Mouse (Mus musculus) kidney, embryonic 15.5 days (tissue): ENCODE measurements around the gene Pdzd2. TPM values are rescaled to one million over a fixed set of nuclear protein-coding genes. Genes with fewer than 3 reads are reported as not detected.
"Not testable (repeated sequence)": the region's sequence is repeated elsewhere in the genome, so short reads cannot be mapped to it uniquely, and the experiment has no call there.

Experiments used
- ATAC-seq: fragments of 200-750 bp; cut with Nextera tagmentation; replicated peaks from 2 replicates; pipeline ENCODE4 v1.8.0; 2017; ENCODE audit warnings: moderate TSS enrichment; ENCODE audit not compliant: low FRiP score
- H3K27ac ChIP-seq: fragments of 300-500 bp; sonication (generic); 2 replicates; pipeline ENCODE4 v1.5.1; 2015; ENCODE audit warnings: mild to moderate bottlenecking, inconsistent platforms
- H3K27me3 ChIP-seq: fragments of 300-500 bp; sonication (generic); 2 replicates; pipeline ENCODE4 v1.6.1; 2015; ENCODE audit warnings: inconsistent platforms
- H3K36me3 ChIP-seq: fragments of 300-500 bp; sonication (generic); 2 replicates; pipeline ENCODE4 v1.6.1; 2015; ENCODE audit warnings: inconsistent platforms
- H3K4me1 ChIP-seq: fragments of 300-500 bp; sonication (generic); 2 replicates; pipeline ENCODE4 v1.6.1; 2015; ENCODE audit warnings: inconsistent platforms
- H3K4me2 ChIP-seq: fragments of 300-500 bp; sonication (generic); 2 replicates; pipeline ENCODE4 v1.6.1; 2015; ENCODE audit warnings: moderate library complexity, mild to moderate bottlenecking, inconsistent platforms
- H3K4me3 ChIP-seq: fragments of 300-500 bp; sonication (generic); replicated peaks from 2 replicates; pipeline ENCODE4 v1.5.1; 2015; ENCODE audit warnings: mild to moderate bottlenecking, inconsistent platforms
- H3K9ac ChIP-seq: fragments of 300-500 bp; sonication (generic); 2 replicates; pipeline ENCODE4 v1.6.1; 2015; ENCODE audit warnings: mild to moderate bottlenecking, inconsistent platforms
- H3K9me3 ChIP-seq: fragments of 300-500 bp; sonication (generic); replicated peaks from 2 replicates; pipeline ENCODE4 v1.6.1; 2016; ENCODE audit warnings: inconsistent platforms
- WGBS: fragments of 180-500 bp; shearing (Covaris S2); methylation state at CpG from one replicate; pipeline ENCODE4 v1.1.7; 2015; ENCODE audit warnings: mixed read lengths; 5-methylcytosine and 5-hydroxymethylcytosine counted together
- polyA plus RNA-seq: library from polyadenylated mRNA; unstranded; fragments of >200 nt; fragmentation: Nextera tagmentation; extraction: Ambion mirVana; gene quantifications from 2 replicates; pipeline ENCODE4 v1.2.1, GENCODE M21; 2015

Gene Pdzd2
- polyA plus RNA-seq, 1 experiment from 2014 or later = 41.3 TPM

DNA sequence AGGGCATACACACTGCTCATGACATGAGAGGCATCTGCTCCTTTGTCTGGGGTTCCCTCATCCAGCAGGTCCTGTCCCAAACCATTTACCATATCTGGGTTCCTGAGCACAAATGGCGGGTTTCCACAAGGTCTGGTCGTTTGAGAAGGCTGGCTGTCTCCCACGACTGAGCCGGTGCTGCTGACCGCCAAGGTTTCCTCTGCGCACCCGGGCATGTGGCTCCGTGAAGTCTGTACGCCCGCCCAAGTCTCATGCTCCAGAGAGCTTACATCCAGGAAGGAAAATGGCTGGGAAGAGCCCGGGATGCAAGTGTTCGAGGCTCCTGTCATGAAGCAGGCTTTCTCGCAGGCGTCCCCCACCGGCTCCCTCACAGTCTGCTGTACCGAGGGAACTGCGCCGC, 364.8 kb downstream of the Pdzd2 start:
- Histone ChIP-seq H3K4me1 (peaks cover 44% of the 10 kb centered on the region), H3K27me3 (no peaks in the 10 kb centered on the region), H3K9me3 (no peaks in the 10 kb centered on the region), H3K27ac (peak overlapping the region; percentile 70; the same call in 1 of the 2 replicates), H3K4me2 (peak overlapping the region; percentile 56), H3K4me3 (peak overlapping the region; percentile 31), H3K36me3 (peaks cover 24% of the 10 kb centered on the region), H3K9ac (0 out of 2 replicates have a peak overlapping the region, but pooled peaks have one; percentile 7)
- WGBS = 67% methylated on average over 18 of the region's 18 CpGs
- ATAC-seq = no peak

- WGBS = 45% methylated on average over 6 of the region's 6 CpGs
- peak overlapping the region; percentile 70 for H3K27ac ChIP-seq
- ATAC-seq = peak; percentile 77
Measured at GRCm38 (mm10) chr15:12373918-12374317, 365.8 kb downstream of the Pdzd2 start.

DNA sequence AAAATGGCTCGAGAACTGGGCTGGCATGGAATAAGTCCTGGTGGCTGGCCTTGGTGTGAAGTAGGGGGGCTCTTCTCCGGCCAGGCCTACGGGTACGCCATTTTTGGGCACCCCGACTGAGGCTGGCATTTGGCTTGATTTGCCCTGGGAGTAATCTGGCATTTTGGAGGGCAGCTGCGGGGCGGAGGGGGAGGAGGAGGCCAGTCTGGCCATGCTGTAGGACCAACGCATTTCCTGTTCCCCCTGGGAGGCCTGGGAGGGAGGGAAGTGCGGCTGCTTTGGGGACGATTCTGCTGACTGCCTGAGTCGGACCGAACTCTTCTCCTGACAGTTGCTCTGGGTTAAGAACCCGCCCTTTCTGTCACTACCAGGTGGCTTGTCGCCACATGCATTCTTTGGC, 366.2 kb downstream of the Pdzd2 start:
- 69% methylated on average over 14 of the region's 14 CpGs for WGBS
- Histone ChIP-seq H3K4me3 (no peak overlapping the region), H3K4me1 (peaks cover 44% of the 10 kb centered on the region), H3K27ac (peak overlapping the region; percentile 70), H3K27me3 (no peaks in the 10 kb centered on the region), H3K36me3 (peaks cover 26% of the 10 kb centered on the region), H3K4me2 (no peak overlapping the region), H3K9ac (no peak overlapping the region), H3K9me3 (no peaks in the 10 kb centered on the region)
- no peak for ATAC-seq

More at GRCm38 (mm10) chr15:12373918-12374317, 365.8 kb downstream of the Pdzd2 start:
- peaks cover 26% of the 10 kb centered on the region for H3K36me3 ChIP-seq
- no peak overlapping the region for H3K4me3 ChIP-seq
- no peak overlapping the region for H3K4me2 ChIP-seq
- H3K27me3 ChIP-seq = no peaks in the 10 kb centered on the region
- H3K4me1 ChIP-seq = peaks cover 44% of the 10 kb centered on the region
- no peaks in the 10 kb centered on the region for H3K9me3 ChIP-seq
- no peak overlapping the region for H3K9ac ChIP-seq

DNA sequence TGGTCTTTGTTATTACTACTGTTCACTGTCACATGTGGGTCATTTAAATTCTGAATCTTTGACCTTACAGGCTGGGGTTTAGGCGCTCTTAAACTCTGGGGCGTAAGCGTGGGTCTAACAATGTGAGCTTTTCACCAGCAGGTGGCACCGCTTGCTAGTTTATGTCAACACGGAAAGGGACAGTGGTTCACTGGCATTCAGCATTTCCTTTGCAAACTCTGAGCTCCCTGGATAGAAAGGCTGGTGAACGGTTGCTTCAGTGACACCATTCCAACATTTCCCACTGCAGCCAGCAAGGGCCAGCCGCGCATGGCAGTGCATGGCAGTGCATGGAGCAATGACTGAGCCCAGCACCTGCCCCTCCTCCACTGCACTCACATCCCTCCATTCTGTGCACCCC, 368.5 kb downstream of the Pdzd2 start:
- H3K4me3 ChIP-seq = no peak overlapping the region
- H3K27me3 ChIP-seq = no peaks in the 10 kb centered on the region
- no peak; the same call in 1 of the 2 replicates for ATAC-seq
- no peak overlapping the region for H3K27ac ChIP-seq
- no peak overlapping the region for H3K9ac ChIP-seq
- no peaks in the 10 kb centered on the region for H3K9me3 ChIP-seq
- peaks cover 35% of the 10 kb centered on the region for H3K36me3 ChIP-seq
- H3K4me1 ChIP-seq = peaks cover 37% of the 10 kb centered on the region
- 7% methylated on average over 8 of the region's 8 CpGs for WGBS
- H3K4me2 ChIP-seq = no peak overlapping the region

DNA sequence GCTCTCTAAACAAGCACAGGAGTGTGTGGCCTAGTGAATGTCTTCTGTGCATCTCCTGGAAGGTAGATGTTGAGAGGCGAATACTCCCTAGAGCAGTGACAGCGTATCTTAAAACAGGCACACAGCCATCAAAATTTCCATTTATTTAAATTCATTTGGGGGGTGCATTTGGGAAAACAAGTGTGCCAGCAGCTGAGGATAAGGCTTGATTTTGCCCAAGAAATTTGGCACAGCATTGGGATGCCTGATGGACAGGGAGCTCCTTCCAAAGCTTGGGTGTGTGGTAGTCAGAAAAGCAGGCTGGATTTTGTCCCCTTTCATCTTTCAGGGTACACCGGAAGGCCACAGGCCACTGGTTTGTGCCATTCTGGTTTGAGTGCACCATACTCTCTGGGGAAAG, 369.6 kb downstream of the Pdzd2 start:
- no peak overlapping the region for H3K27ac ChIP-seq

GRCm38 (mm10) chr15:12368850-12369249, 370.9 kb downstream of the Pdzd2 start:
- no peaks in the 10 kb centered on the region for H3K27me3 ChIP-seq
- H3K9ac ChIP-seq = no peak overlapping the region
- no peak overlapping the region for H3K27ac ChIP-seq
- no peak overlapping the region for H3K4me2 ChIP-seq
- H3K9me3 ChIP-seq = no peaks in the 10 kb centered on the region
- ATAC-seq = no peak
- peaks cover 17% of the 10 kb centered on the region for H3K4me1 ChIP-seq
- H3K36me3 ChIP-seq = peaks cover 45% of the 10 kb centered on the region
- 86% methylated on average over 4 of the region's 4 CpGs for WGBS
- no peak overlapping the region for H3K4me3 ChIP-seq

More for the DNA sequence above, 369.6 kb downstream of the Pdzd2 start:
- no peak overlapping the region for H3K4me3 ChIP-seq
- no peaks in the 10 kb centered on the region for H3K27me3 ChIP-seq
- no peaks in the 10 kb centered on the region for H3K9me3 ChIP-seq
- peaks cover 43% of the 10 kb centered on the region for H3K36me3 ChIP-seq
- peaks cover 29% of the 10 kb centered on the region for H3K4me1 ChIP-seq
- no peak for ATAC-seq
- WGBS = 94% methylated on average over 3 of the region's 3 CpGs
- H3K9ac ChIP-seq = no peak overlapping the region
- H3K4me2 ChIP-seq = no peak overlapping the region

DNA sequence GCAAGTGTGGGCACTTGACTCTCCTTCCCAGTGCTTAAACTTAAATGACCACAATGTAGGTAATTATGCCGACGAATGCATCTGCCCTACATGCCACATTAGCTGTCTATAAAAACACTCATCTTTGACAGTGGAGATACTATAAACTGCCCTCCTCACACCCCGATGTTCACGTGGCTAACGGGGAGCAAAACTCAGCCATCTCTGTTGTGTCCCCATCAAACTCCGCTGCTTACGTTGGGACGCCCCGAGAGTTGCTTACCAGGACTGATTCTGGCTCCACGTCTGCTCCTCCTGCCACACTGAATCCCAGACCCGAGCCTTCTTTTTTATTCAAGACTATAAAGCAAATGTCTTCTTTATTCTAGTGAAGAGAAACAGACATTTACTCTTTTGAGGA, 371.4 kb downstream of the Pdzd2 start:
- ATAC-seq = no peak
- 80% methylated on average over 11 of the region's 11 CpGs for WGBS
- H3K4me1 ChIP-seq = peaks cover 12% of the 10 kb centered on the region
- peaks cover 45% of the 10 kb centered on the region for H3K36me3 ChIP-seq
- H3K9me3 ChIP-seq = no peaks in the 10 kb centered on the region
- no peak overlapping the region for H3K9ac ChIP-seq
- no peak overlapping the region for H3K27ac ChIP-seq
- no peak overlapping the region for H3K4me3 ChIP-seq
- no peaks in the 10 kb centered on the region for H3K27me3 ChIP-seq
- H3K4me2 ChIP-seq = no peak overlapping the region

GRCm38 (mm10) chr15:12367306-12368080, 372.2 kb downstream of the Pdzd2 start:
- WGBS = 61% methylated on average over 13 of the region's 13 CpGs
- Histone ChIP-seq H3K4me1 (peaks cover 10% of the 10 kb centered on the region), H3K4me2 (no peak overlapping the region), H3K36me3 (peaks cover 49% of the 10 kb centered on the region), H3K9ac (no peak overlapping the region), H3K27me3 (no peaks in the 10 kb centered on the region), H3K9me3 (no peaks in the 10 kb centered on the region), H3K4me3 (no peak overlapping the region), H3K27ac (no peak overlapping the region)
- ATAC-seq = no peak; the same call in 1 of the 2 replicates

- H3K27me3 ChIP-seq, H3K4me2 ChIP-seq, H3K9me3 ChIP-seq, H3K4me1 ChIP-seq, ATAC-seq, H3K9ac ChIP-seq, H3K4me3 ChIP-seq, H3K27ac ChIP-seq: not testable (repeated sequence)
- peaks cover 47% of the 10 kb centered on the region for H3K36me3 ChIP-seq
- 91% methylated on average over 11 of the region's 11 CpGs for WGBS
Measured at GRCm38 (mm10) chr15:12366580-12367305, 373.0 kb downstream of the Pdzd2 start.

GRCm38 (mm10) chr15:12366072-12366469, 373.7 kb downstream of the Pdzd2 start:
- no peak for ATAC-seq
- Histone ChIP-seq H3K27me3 (no peaks in the 10 kb centered on the region), H3K4me2 (no peak overlapping the region), H3K27ac (no peak overlapping the region), H3K4me3 (no peak overlapping the region), H3K36me3 (peaks cover 48% of the 10 kb centered on the region), H3K4me1 (peaks cover 4% of the 10 kb centered on the region; the same call in 1 of the 2 replicates), H3K9ac (no peak overlapping the region), H3K9me3 (no peaks in the 10 kb centered on the region)
- WGBS = 75% methylated on average over 3 of the region's 3 CpGs

DNA sequence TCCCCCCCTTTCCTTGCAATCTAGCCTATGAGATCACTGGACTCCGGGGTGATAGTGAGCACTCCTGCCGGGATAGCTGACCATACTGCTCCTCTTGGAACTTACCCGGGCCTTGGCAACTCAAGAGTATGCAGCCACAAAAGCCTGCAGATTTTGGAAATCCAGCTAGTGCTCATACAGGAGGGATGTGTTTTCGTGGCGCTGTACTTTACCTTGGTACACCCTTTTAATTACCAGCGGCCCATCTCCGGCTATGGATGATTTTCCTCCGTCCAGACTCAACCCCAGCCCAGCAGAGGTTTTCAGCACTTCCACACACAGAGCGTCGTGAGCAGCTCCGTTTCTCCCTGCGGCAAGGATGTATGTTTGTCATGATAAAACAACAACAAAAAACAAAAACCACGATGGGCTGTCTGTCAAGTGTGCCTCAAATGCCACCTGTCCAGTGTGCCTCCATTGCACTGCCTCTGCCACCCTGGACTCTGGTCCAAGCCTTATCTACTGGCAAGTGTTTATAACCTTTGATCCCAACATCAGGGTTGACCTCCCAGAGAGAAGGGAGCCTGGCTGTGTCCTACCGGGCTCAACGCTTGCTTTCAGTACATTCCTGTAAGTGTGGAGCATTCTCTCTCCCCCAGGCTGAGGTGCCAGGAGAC, 374.2 kb downstream of the Pdzd2 start:
- ATAC-seq = no peak
- WGBS = 86% methylated on average over 15 of the region's 15 CpGs
- H3K27me3 ChIP-seq = no peaks in the 10 kb centered on the region

DNA sequence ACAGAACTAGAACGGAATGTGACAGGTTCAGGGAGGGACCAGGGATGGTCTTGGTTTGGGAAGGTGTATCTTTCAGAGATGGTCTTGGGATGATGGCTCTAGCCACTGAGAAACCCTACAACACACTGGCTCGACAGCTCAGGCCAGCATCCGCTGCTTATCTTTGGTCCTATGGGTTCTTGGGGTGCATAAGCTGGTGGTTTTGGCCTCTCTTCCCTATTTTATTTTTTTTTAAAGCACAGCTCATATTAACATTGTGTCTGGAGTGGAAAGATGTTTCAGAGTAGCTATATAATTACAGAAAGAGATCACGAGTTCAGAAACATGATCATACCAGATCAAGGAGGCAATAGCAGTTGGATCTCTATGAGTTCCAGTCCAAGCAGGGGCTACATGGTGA, 375.6 kb downstream of the Pdzd2 start:
- Histone ChIP-seq H3K9ac (no peak overlapping the region), H3K27ac (no peak overlapping the region), H3K36me3 (peaks cover 49% of the 10 kb centered on the region), H3K27me3 (no peaks in the 10 kb centered on the region), H3K4me2 (no peak overlapping the region), H3K9me3 (no peaks in the 10 kb centered on the region), H3K4me3 (no peak overlapping the region), H3K4me1 (peaks cover 4% of the 10 kb centered on the region; the same call in 1 of the 2 replicates)
- 86% methylated on average over 4 of the region's 4 CpGs for WGBS
- ATAC-seq = no peak

More for the DNA sequence above, 374.2 kb downstream of the Pdzd2 start:
- no peak overlapping the region for H3K9ac ChIP-seq
- no peak overlapping the region for H3K4me3 ChIP-seq
- H3K27ac ChIP-seq = no peak overlapping the region
- no peaks in the 10 kb centered on the region for H3K9me3 ChIP-seq
- H3K4me1 ChIP-seq = peaks cover 4% of the 10 kb centered on the region; the same call in 1 of the 2 replicates
- no peak overlapping the region for H3K4me2 ChIP-seq
- peaks cover 52% of the 10 kb centered on the region for H3K36me3 ChIP-seq
